Mouse (Mus musculus) heart, adult 11 months (tissue): ENCODE results near the gene Olfr1140.

Experiments used
- DNase-seq: peaks from one replicate; pipeline ENCODE4 v3.0.0; 2022

The Olfr1140 gene

GRCm38 (mm10) chr2:87743452-87743851 is at the start of gene Olfr1140:
Gene Olfr1140 (plus strand): TSS chr2:87743752.
- DNase-seq, result no peak

DNA sequence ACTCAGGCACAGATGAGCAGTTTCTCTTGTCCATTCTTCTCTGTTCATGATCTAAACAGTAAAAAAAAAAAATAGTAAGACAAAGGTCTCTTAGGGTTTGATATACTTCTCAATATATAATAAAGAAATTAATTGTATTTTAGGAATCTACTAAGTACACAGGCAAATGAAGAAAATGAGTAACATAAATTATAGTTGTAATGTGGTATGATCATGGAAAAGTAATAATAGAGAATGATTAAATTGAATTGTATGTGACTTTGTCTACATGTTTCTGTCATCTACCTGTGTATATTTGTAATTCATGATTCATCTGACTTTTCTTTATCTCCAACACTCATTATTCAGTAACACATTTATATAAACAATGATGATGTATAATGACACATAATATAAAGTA is 49.7 kb upstream of the Olfr1140 start, which contains the start of gene Olfr1136:
TSS of gene Olfr1136 (minus strand) at position 101 of the 400 bp plus-strand sequence.
- no peak for DNase-seq

DNA sequence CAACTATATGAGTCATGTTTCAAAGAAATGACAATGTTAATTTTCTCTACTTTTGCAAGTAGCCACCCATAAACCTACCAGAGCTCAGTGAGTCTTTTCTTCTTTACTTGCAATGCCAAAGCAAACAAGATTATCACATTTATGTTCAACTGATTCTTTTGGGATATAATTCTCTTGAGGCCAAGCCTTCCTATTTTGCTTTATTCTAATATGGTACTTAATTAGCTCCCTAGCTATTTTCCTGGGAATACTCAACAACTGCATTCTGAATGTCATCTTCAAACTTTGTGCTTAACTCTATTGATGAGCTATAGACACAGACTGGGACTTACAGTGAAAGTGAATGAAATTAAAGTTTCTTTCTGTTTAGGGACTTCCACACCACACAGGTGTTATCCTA is 30.5 kb upstream of the Olfr1140 start, which contains the start of gene Olfr1137:
TSS of gene Olfr1137 (minus strand) at position 101 of the 400 bp plus-strand sequence.
- DNase-seq, result no peak

GRCm38 (mm10) chr2:87739878-87740277 is 3.7 kb upstream of the Olfr1140 start, which contains the start of gene Olfr1138:
Gene Olfr1138 (minus strand): TSS chr2:87739978.
- no peak for DNase-seq

GRCm38 (mm10) chr2:87753891-87754290 is 10.3 kb downstream of the Olfr1140 start, which contains the start of gene Olfr1141:
Gene Olfr1141 (minus strand): TSS chr2:87753991.
- no peak for DNase-seq

- no peak for DNase-seq
Measured at GRCm38 (mm10) chr2:87776143-87776542, 32.6 kb downstream of the Olfr1140 start.

GRCm38 (mm10) chr2:87779183-87779582 is 35.6 kb downstream of the Olfr1140 start, which contains the start of gene Olfr152:
Gene Olfr152 (plus strand): TSS chr2:87779483.
- DNase-seq, result no peak
